Mouse (Mus musculus): ENCODE results near the gene Shb. TPM values are rescaled to one million over a fixed set of nuclear protein-coding genes. Genes with fewer than 3 reads are reported as not detected.

Gene Shb
- total and polyA plus RNA-seq, 2 experiments from 2014 or later: 8.6 to 32.6 TPM

- Histone ChIP-seq H3K4me1 (ENCODE audit: insufficient read depth) (peaks cover 2% of the 10 kb centered on the region; the same call in 1 of the 2 replicates), H3K36me3 (ENCODE audit: insufficient read depth) (no peaks in the 10 kb centered on the region; the same call in 1 of the 2 replicates), H3K9ac (no peak overlapping the region), H3K4me2 (ENCODE audit: low read depth) (no peak overlapping the region), H3K27ac (ENCODE audit: low read depth, low read length) (no peak overlapping the region), H3K9me3 (ENCODE audit: low read length) (no peaks in the 10 kb centered on the region), H3K27me3 (ENCODE audit: insufficient read depth, low read length) (no peaks in the 10 kb centered on the region), H3K4me3 (ENCODE audit: low read depth, low read length) (no peak overlapping the region)
- 59% methylated on average over 8 of the region's 8 CpGs for WGBS
- DNase-seq: no peak
- ATAC-seq: no peak
- no peak for TF ChIP-seq CTCF (IDR thresholded peaks at IDR 0.05; ENCODE audit: low read depth)
These were observed 48.7 kb downstream of the Shb start for GRCm38 (mm10) chr4:45483271-45484245.

- no peak for DNase-seq
- Histone ChIP-seq H3K4me1 (ENCODE audit: insufficient read depth) (peaks cover 13% of the 10 kb centered on the region), H3K36me3 (ENCODE audit: insufficient read depth) (no peaks in the 10 kb centered on the region), H3K4me2 (ENCODE audit: low read depth) (no peak overlapping the region), H3K4me3 (ENCODE audit: low read depth, low read length) (no peak overlapping the region), H3K27ac (ENCODE audit: low read depth, low read length) (no peak overlapping the region), H3K9me3 (ENCODE audit: low read length) (no peaks in the 10 kb centered on the region), H3K27me3 (ENCODE audit: insufficient read depth, low read length) (no peaks in the 10 kb centered on the region), H3K9ac (no peak overlapping the region)
- ATAC-seq: no peak
- TF ChIP-seq CTCF (IDR thresholded peaks at IDR 0.05; ENCODE audit: low read depth): no peak
- 91% methylated on average over 13 of the region's 13 CpGs for WGBS
These were observed 50.0 kb downstream of the Shb start for GRCm38 (mm10) chr4:45482271-45482670.

DNA sequence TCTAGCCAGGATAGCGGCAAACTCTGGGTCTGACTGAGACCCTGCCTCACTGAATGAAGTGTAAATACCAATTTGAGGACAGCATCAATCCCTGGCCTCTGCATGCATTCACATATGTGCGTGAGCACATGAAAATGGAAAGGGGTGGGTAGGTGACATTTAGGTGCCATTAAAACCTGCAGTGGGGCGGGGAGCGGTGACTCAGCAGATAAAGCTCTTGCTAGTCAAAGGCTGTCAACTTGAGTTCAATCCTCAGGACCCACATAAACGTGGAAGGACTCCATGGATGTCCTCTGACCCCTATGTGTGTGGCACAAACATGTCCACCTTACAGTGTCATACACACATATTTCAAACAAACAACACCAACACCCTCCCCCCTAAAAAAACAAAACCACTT is 50.8 kb downstream of the Shb start:
- H3K27ac ChIP-seq (ENCODE audit: low read depth, low read length): no peak overlapping the region
- no peak overlapping the region for H3K4me3 ChIP-seq (ENCODE audit: low read depth, low read length)
- H3K4me1 ChIP-seq (ENCODE audit: insufficient read depth): peaks cover 13% of the 10 kb centered on the region
- 92% methylated on average over 5 of the region's 5 CpGs for WGBS
- H3K4me2 ChIP-seq (ENCODE audit: low read depth): no peak overlapping the region
- H3K9ac ChIP-seq: no peak overlapping the region
- DNase-seq (no peak), ATAC-seq (no peak)
- TF ChIP-seq CTCF (IDR thresholded peaks at IDR 0.05; ENCODE audit: low read depth): no peak
- H3K9me3 ChIP-seq (ENCODE audit: low read length): no peaks in the 10 kb centered on the region
- H3K27me3 ChIP-seq (ENCODE audit: insufficient read depth, low read length): no peaks in the 10 kb centered on the region
- no peaks in the 10 kb centered on the region for H3K36me3 ChIP-seq (ENCODE audit: insufficient read depth)

DNA sequence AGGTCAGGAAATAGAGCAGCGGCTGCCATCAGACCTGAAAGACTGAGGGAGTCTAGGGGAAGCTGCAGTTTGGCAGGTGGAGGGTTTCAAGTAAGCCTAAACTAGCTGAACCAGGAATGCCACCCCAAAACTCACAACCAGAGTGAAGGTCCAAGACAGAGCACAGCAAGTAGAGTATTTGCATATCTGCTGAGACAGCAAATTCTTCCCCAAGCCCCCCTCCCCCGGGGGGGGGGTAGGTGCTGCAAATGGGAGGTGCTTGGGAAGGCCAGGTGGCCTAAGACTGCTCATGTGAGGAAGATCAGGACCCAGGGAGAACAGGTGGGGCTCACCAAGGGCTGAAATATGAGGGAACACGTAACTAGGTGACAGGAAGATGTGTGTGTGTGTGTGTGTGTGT is 51.7 kb downstream of the Shb start:
- Histone ChIP-seq H3K4me3 (ENCODE audit: low read depth, low read length) (no peak overlapping the region), H3K27ac (ENCODE audit: low read depth, low read length) (no peak overlapping the region), H3K9ac (no peak overlapping the region), H3K9me3 (ENCODE audit: low read length) (no peaks in the 10 kb centered on the region), H3K36me3 (ENCODE audit: insufficient read depth) (no peaks in the 10 kb centered on the region), H3K4me2 (ENCODE audit: low read depth) (no peak overlapping the region), H3K4me1 (ENCODE audit: insufficient read depth) (peaks cover 13% of the 10 kb centered on the region), H3K27me3 (ENCODE audit: insufficient read depth, low read length) (no peaks in the 10 kb centered on the region)
- WGBS: 65% methylated on average over 3 of the region's 3 CpGs
- TF ChIP-seq CTCF (IDR thresholded peaks at IDR 0.05; ENCODE audit: low read depth): no peak
- no peak for DNase-seq
- ATAC-seq: no peak

DNA sequence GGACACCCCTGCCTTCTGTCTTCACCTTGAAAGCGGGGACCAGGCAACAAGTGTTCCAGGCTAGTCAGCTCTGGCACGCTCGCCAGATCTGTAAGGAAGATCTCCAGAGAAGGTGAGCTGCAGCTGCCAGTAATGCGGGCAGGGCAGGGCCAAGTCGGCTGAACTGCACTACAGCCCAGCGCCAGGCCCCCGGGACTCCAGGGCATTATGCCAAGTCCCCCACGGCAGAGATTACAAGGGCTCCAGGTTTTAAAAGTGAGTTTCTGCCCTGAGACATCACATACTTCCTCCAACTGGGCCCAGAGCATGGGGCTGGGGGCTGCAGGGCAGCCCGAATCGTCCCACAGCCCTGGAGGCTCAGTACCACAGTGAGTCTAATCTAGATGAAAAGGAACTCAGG is 52.8 kb downstream of the Shb start:
- ATAC-seq: no peak
- DNase-seq: no peak
- Histone ChIP-seq H3K36me3 (ENCODE audit: insufficient read depth) (no peaks in the 10 kb centered on the region), H3K4me2 (ENCODE audit: low read depth) (no peak overlapping the region), H3K4me1 (ENCODE audit: insufficient read depth) (peaks cover 13% of the 10 kb centered on the region), H3K4me3 (ENCODE audit: low read depth, low read length) (no peak overlapping the region), H3K9ac (no peak overlapping the region), H3K27me3 (ENCODE audit: insufficient read depth, low read length) (no peaks in the 10 kb centered on the region), H3K27ac (ENCODE audit: low read depth, low read length) (no peak overlapping the region), H3K9me3 (ENCODE audit: low read length) (no peaks in the 10 kb centered on the region)
- TF ChIP-seq CTCF (IDR thresholded peaks at IDR 0.05; ENCODE audit: low read depth): no peak
- 51% methylated on average over 10 of the region's 10 CpGs for WGBS

DNA sequence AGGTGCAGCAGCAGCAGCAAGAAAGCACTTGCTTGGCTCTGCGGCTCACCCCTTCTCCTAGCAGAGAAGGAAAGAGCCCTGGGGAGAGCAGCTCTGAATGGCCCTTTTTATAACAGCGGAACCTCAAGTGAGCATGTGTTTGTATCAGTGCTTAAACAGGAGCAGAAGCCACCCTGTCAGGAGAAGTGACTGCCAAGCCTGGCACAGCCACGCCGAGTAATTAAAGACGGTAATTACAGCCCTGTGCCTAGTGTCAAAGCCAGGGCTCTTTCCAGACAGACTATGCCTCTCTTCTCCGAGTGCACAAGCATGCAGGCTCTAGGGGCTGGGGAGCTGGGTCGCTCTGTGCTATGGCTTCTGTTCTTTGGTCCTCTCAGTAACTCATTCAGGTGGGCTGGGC is 54.1 kb downstream of the Shb start:
- Histone ChIP-seq H3K4me1 (ENCODE audit: insufficient read depth) (peaks cover 25% of the 10 kb centered on the region), H3K27me3 (ENCODE audit: insufficient read depth, low read length) (no peaks in the 10 kb centered on the region), H3K4me3 (ENCODE audit: low read depth, low read length) (no peak overlapping the region), H3K27ac (ENCODE audit: low read depth, low read length) (peak overlapping the region; percentile 11), H3K9me3 (ENCODE audit: low read length) (no peaks in the 10 kb centered on the region), H3K9ac (no peak overlapping the region), H3K36me3 (ENCODE audit: insufficient read depth) (no peaks in the 10 kb centered on the region), H3K4me2 (ENCODE audit: low read depth) (peak overlapping the region; percentile 8; the same call in 1 of the 2 replicates)
- ATAC-seq: peak; percentile 95
- peak; percentile 85 for DNase-seq
- TF ChIP-seq CTCF (IDR thresholded peaks at IDR 0.05; ENCODE audit: low read depth): no peak
- 8% methylated on average over 7 of the region's 7 CpGs for WGBS

DNA sequence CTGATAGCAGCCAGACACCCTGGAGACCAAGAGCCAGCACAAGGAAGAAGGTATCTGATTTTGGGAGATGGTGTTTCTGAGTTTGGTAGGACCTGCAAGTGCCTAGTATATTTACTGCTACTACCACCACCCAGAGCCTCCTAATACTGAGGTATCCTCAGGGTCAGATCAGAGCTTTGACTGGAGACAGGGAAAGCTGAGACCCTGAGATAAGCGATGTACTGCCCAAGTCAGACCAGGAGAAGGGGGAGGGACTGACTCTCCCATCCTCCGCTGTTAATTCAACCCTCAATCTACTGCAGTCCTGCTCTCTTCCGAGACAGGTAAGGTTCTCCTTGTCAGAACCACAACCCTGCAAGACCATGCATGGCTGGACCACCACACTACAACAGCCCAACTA is 55.2 kb downstream of the Shb start:
- H3K9ac ChIP-seq: no peak overlapping the region
- H3K36me3 ChIP-seq (ENCODE audit: insufficient read depth): no peaks in the 10 kb centered on the region
- H3K27me3 ChIP-seq (ENCODE audit: insufficient read depth, low read length): no peaks in the 10 kb centered on the region
- no peak overlapping the region for H3K27ac ChIP-seq (ENCODE audit: low read depth, low read length)
- no peaks in the 10 kb centered on the region for H3K9me3 ChIP-seq (ENCODE audit: low read length)
- WGBS: 93% methylated on average over 3 of the region's 3 CpGs
- H3K4me3 ChIP-seq (ENCODE audit: low read depth, low read length): no peak overlapping the region
- ATAC-seq: no peak
- peaks cover 36% of the 10 kb centered on the region for H3K4me1 ChIP-seq (ENCODE audit: insufficient read depth)
- TF ChIP-seq CTCF (IDR thresholded peaks at IDR 0.05; ENCODE audit: low read depth): no peak
- H3K4me2 ChIP-seq (ENCODE audit: low read depth): no peak overlapping the region
- no peak for DNase-seq

Measured in forebrain, postnatal 0 days (tissue).